Mouse (Mus musculus) urinary bladder, postnatal 14 days (tissue): ENCODE data around the gene Pold1.

Source experiments
- DNase-seq: peaks from one replicate; pipeline ENCODE4 v3.0.0; 2021; ENCODE audit warnings: low spot score

Gene Pold1

GRCm38 (mm10) chr7:44581637-44582036, 33.0 kb upstream of the Pold1 start:
- DNase-seq: no peak

GRCm38 (mm10) chr7:44576333-44576844, 27.7 kb upstream of the Pold1 start:
- no peak for DNase-seq

- DNase-seq: no peak
These were observed 24.4 kb upstream of the Pold1 start for GRCm38 (mm10) chr7:44572956-44573484.

- DNase-seq: no peak
These were observed 23.6 kb upstream of the Pold1 start, which contains the start of gene Napsa for GRCm38 (mm10) chr7:44572213-44572701. Napsa (plus strand) TSS chr7:44572380.

GRCm38 (mm10) chr7:44571811-44572210, 23.2 kb upstream of the Pold1 start:
- DNase-seq: no peak

GRCm38 (mm10) chr7:44570989-44571388, 22.3 kb upstream of the Pold1 start:
- no peak for DNase-seq

- DNase-seq: no peak
These were observed 20.2 kb upstream of the Pold1 start for GRCm38 (mm10) chr7:44568803-44569202.

GRCm38 (mm10) chr7:44565414-44565813, 16.8 kb upstream of the Pold1 start:
- DNase-seq: no peak

GRCm38 (mm10) chr7:44564486-44564885, 15.8 kb upstream of the Pold1 start:
- no peak for DNase-seq

GRCm38 (mm10) chr7:44563284-44563683, 14.6 kb upstream of the Pold1 start:
- no peak for DNase-seq

- DNase-seq: peak; percentile 79
These were observed 12.1 kb upstream of the Pold1 start for GRCm38 (mm10) chr7:44560435-44561400.

GRCm38 (mm10) chr7:44557629-44558028, 9.0 kb upstream of the Pold1 start:
- no peak for DNase-seq

- peak; percentile 98 for DNase-seq
These were observed 5.2 kb upstream of the Pold1 start, which contains the start of gene Nr1h2 for GRCm38 (mm10) chr7:44553826-44554225. Nr1h2 (minus strand) TSS chr7:44553951.

- peak; percentile 83 for DNase-seq
These were observed 4.6 kb upstream of the Pold1 start for GRCm38 (mm10) chr7:44553196-44553764.

- no peak for DNase-seq
These were observed 3.7 kb upstream of the Pold1 start for GRCm38 (mm10) chr7:44552141-44552908.

- no peak for DNase-seq
These were observed 3.1 kb upstream of the Pold1 start for GRCm38 (mm10) chr7:44551731-44552130.

GRCm38 (mm10) chr7:44551301-44551700, 2.7 kb upstream of the Pold1 start:
- no peak for DNase-seq

- no peak for DNase-seq
These were observed 1.7 kb upstream of the Pold1 start for GRCm38 (mm10) chr7:44550409-44550678.

GRCm38 (mm10) chr7:44549621-44550408, 1.2 kb upstream of the Pold1 start:
- DNase-seq: no peak

GRCm38 (mm10) chr7:44547725-44548124, 924 bp downstream of the Pold1 start:
- DNase-seq: no peak

- DNase-seq: no peak
These were observed 1.6 kb downstream of the Pold1 start for GRCm38 (mm10) chr7:44547041-44547440.
